Mouse (Mus musculus) hindbrain, embryonic 15.5 days (tissue): ENCODE data around the gene Slfn4. TPM values are rescaled to one million over a fixed set of nuclear protein-coding genes. Genes with fewer than 3 reads are reported as not detected.
"Not testable (repeated sequence)": the region's sequence is repeated elsewhere in the genome, so short reads cannot be mapped to it uniquely, and the experiment has no call there.

Experiments used
- ATAC-seq: fragments of 200-750 bp; cut with Nextera tagmentation; 2 replicates; pipeline ENCODE4 v1.8.0; 2017; ENCODE audit warnings: low read depth, moderate number of reproducible peaks, moderate TSS enrichment; ENCODE audit not compliant: low FRiP score
- H3K27ac ChIP-seq: fragments of 300-500 bp; sonication (generic); replicated peaks from 2 replicates; pipeline ENCODE4 v1.5.1; 2015; ENCODE audit warnings: mild to moderate bottlenecking, inconsistent platforms
- H3K27me3 ChIP-seq: fragments of 300-500 bp; sonication (generic); 2 replicates; pipeline ENCODE4 v1.6.1; 2015; ENCODE audit warnings: control low read depth, inconsistent platforms
- H3K36me3 ChIP-seq: fragments of 300-500 bp; sonication (generic); 2 replicates; pipeline ENCODE4 v1.6.1; 2015; ENCODE audit warnings: control low read depth, inconsistent platforms
- H3K4me1 ChIP-seq: fragments of 300-500 bp; sonication (generic); replicated peaks from 2 replicates; pipeline ENCODE4 v1.6.1; 2015; ENCODE audit warnings: control low read depth, inconsistent platforms
- H3K4me2 ChIP-seq: fragments of 300-500 bp; sonication (generic); 2 replicates; pipeline ENCODE4 v1.6.1; 2015; ENCODE audit warnings: moderate library complexity, mild to moderate bottlenecking, inconsistent platforms
- H3K4me3 ChIP-seq: fragments of 300-500 bp; sonication (generic); 2 replicates; pipeline ENCODE4 v1.5.1; 2015; ENCODE audit warnings: mild to moderate bottlenecking, inconsistent platforms
- H3K9ac ChIP-seq: fragments of 300-500 bp; sonication (generic); 2 replicates; pipeline ENCODE4 v1.6.1; 2015; ENCODE audit warnings: inconsistent platforms
- H3K9me3 ChIP-seq: fragments of 300-500 bp; sonication (generic); 2 replicates; pipeline ENCODE4 v1.6.1; 2016; ENCODE audit warnings: control low read depth, inconsistent platforms
- WGBS: fragments of 180-500 bp; shearing (Covaris S2); methylation state at CpG from one replicate; pipeline ENCODE4 v1.1.7; 2015; 5-methylcytosine and 5-hydroxymethylcytosine counted together
- polyA plus RNA-seq: library from polyadenylated mRNA; unstranded; fragments of >200 nt; fragmentation: Nextera tagmentation; extraction: Ambion mirVana; gene quantifications from 2 replicates; pipeline ENCODE4 v1.2.1, GENCODE M21; 2015

Gene Slfn4
- polyA plus RNA-seq, 1 experiment from 2014 or later = not detected

GRCm38 (mm10) chr11:83224750-83225149 is 49.8 kb downstream of the Slfn4 start:
- no peaks in the 10 kb centered on the region for H3K9me3 ChIP-seq

GRCm38 (mm10) chr11:83225371-83225960 is 50.5 kb downstream of the Slfn4 start:
- WGBS = 90% methylated on average over 9 of the region's 9 CpGs
- Histone ChIP-seq H3K9ac (no peak overlapping the region), H3K4me2 (no peak overlapping the region), H3K9me3 (no peaks in the 10 kb centered on the region), H3K27me3 (no peaks in the 10 kb centered on the region), H3K4me3 (no peak overlapping the region), H3K4me1 (no peaks in the 10 kb centered on the region), H3K27ac (no peak overlapping the region), H3K36me3 (no peaks in the 10 kb centered on the region)
- ATAC-seq = no peak

More at GRCm38 (mm10) chr11:83224750-83225149, 49.8 kb downstream of the Slfn4 start:
- WGBS = 81% methylated on average over 3 of the region's 3 CpGs
- Histone ChIP-seq H3K4me3 (no peak overlapping the region), H3K9ac (no peak overlapping the region), H3K27me3 (no peaks in the 10 kb centered on the region), H3K27ac (no peak overlapping the region), H3K36me3 (no peaks in the 10 kb centered on the region), H3K4me2 (no peak overlapping the region), H3K4me1 (no peaks in the 10 kb centered on the region)
- no peak for ATAC-seq

GRCm38 (mm10) chr11:83227926-83228723 is 53.1 kb downstream of the Slfn4 start:
- ATAC-seq = no peak
- H3K36me3 ChIP-seq = no peaks in the 10 kb centered on the region
- H3K4me2 ChIP-seq = no peak overlapping the region
- H3K9me3 ChIP-seq = no peaks in the 10 kb centered on the region
- no peak overlapping the region for H3K4me3 ChIP-seq
- no peaks in the 10 kb centered on the region for H3K4me1 ChIP-seq
- H3K27me3 ChIP-seq = no peaks in the 10 kb centered on the region
- no peak overlapping the region for H3K9ac ChIP-seq
- H3K27ac ChIP-seq = no peak overlapping the region
- WGBS = 87% methylated on average over 7 of the region's 7 CpGs

GRCm38 (mm10) chr11:83230966-83231365 is 56.0 kb downstream of the Slfn4 start:
- Histone ChIP-seq H3K36me3 (no peaks in the 10 kb centered on the region), H3K4me1 (no peaks in the 10 kb centered on the region), H3K4me3 (no peak overlapping the region), H3K27me3 (no peaks in the 10 kb centered on the region), H3K4me2 (no peak overlapping the region), H3K27ac (no peak overlapping the region), H3K9me3 (no peaks in the 10 kb centered on the region), H3K9ac (no peak overlapping the region)
- no peak for ATAC-seq
- 73% methylated on average over 3 of the region's 3 CpGs for WGBS

DNA sequence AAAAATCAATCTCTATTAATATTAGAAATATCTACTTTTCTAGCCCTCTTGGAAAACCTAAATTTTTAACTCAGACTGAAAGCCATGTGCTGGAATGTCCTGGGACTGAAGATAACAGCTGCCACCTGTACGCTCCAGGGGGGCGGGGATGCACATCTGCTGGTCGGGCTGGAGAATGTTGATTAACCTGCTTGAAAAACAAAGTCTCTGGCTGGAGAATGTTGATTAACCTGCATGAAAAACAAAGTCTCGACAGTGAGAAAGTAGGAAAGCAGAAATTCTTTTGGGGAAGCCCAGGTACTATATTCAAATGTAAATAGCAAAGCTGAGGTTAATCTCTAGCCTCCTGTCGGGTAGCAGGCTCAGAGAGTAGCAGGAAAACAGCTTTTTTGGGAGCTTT is 58.6 kb downstream of the Slfn4 start:
- WGBS = 52% methylated on average over 5 of the region's 5 CpGs
- not testable (repeated sequence) for H3K9me3 ChIP-seq, H3K4me1 ChIP-seq, H3K4me2 ChIP-seq, ATAC-seq, H3K27me3 ChIP-seq, H3K9ac ChIP-seq, H3K36me3 ChIP-seq, H3K4me3 ChIP-seq, H3K27ac ChIP-seq

GRCm38 (mm10) chr11:83237390-83237789 is 62.4 kb downstream of the Slfn4 start:
- not testable (repeated sequence) for H3K27ac ChIP-seq, H3K4me3 ChIP-seq, H3K36me3 ChIP-seq, H3K4me1 ChIP-seq, H3K27me3 ChIP-seq, H3K4me2 ChIP-seq, ATAC-seq, H3K9ac ChIP-seq, H3K9me3 ChIP-seq
- 87% methylated on average over 9 of the region's 9 CpGs for WGBS

DNA sequence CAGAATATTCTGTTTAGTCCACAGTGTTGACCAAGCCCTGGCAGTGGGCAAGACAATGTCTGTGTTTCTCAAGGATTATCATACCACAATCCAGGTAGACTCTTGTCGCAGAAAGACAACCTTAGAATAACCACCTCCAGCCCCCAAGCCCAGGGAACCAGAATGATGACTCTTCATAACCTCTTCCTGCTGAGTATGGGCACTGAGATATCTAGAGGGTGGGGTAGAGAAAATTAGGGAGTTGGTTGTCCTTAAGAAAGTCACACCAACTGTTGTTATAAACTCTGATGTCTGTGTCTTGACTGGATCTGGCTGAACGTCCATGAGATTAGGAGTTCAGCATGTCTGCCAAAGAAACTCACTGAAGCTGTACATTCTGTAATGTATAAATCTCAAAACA is 63.4 kb downstream of the Slfn4 start:
- ATAC-seq = no peak
- H3K27me3 ChIP-seq = no peaks in the 10 kb centered on the region
- no peak overlapping the region for H3K4me2 ChIP-seq
- no peak overlapping the region for H3K4me3 ChIP-seq
- H3K27ac ChIP-seq = no peak overlapping the region
- no peak overlapping the region for H3K9ac ChIP-seq
- H3K4me1 ChIP-seq = no peaks in the 10 kb centered on the region
- no peaks in the 10 kb centered on the region for H3K36me3 ChIP-seq
- WGBS = 94% methylated on average over 2 of the region's 2 CpGs
- no peaks in the 10 kb centered on the region for H3K9me3 ChIP-seq

GRCm38 (mm10) chr11:83239811-83240210 is 64.8 kb downstream of the Slfn4 start:
- Histone ChIP-seq H3K4me1 (no peaks in the 10 kb centered on the region), H3K36me3 (no peaks in the 10 kb centered on the region), H3K4me2 (no peak overlapping the region), H3K27me3 (no peaks in the 10 kb centered on the region), H3K27ac (no peak overlapping the region), H3K9ac (no peak overlapping the region), H3K9me3 (no peaks in the 10 kb centered on the region), H3K4me3 (no peak overlapping the region)
- ATAC-seq = no peak
- WGBS = 31% methylated on average over 2 of the region's 2 CpGs

Other genes starting within 250 kb of the Slfn4 start
- 1.5 and 1.9 TPM in 2 replicates for gene Slfn5, start 223.8 kb upstream of the Slfn4 start, polyA plus RNA-seq
- 2.6 and 3.6 TPM in 2 replicates for gene Slfn9, start 183.4 kb upstream of the Slfn4 start, polyA plus RNA-seq
- 0.25 and 0.41 TPM in 2 replicates for gene Slfn8, start 154.4 kb upstream of the Slfn4 start, polyA plus RNA-seq
- gene Slfn2, start 110.1 kb upstream of the Slfn4 start, polyA plus RNA-seq = 1.6 and 2.2 TPM in 2 replicates
- gene Slfn1, start 58.3 kb upstream of the Slfn4 start, polyA plus RNA-seq = 0.60 TPM in 1 of 2 replicates, not detected in the other
- gene Slfn3, start 16.1 kb downstream of the Slfn4 start, polyA plus RNA-seq = 0.10 and 0.31 TPM in 2 replicates
- 0.07 and 0.09 TPM in 2 replicates for gene Slfn14, start 111.5 kb downstream of the Slfn4 start, polyA plus RNA-seq
- 111 and 117 TPM in 2 replicates for gene Ap2b1, start 123.8 kb downstream of the Slfn4 start, polyA plus RNA-seq
- gene Pex12, start 127.4 kb downstream of the Slfn4 start, polyA plus RNA-seq = 15.6 and 15.9 TPM in 2 replicates
- gene Rasl10b, start 234.0 kb downstream of the Slfn4 start, polyA plus RNA-seq = 44.2 and 48.6 TPM in 2 replicates